Mouse (Mus musculus): ENCODE measurements around the gene Acvr2b. TPM values are rescaled to one million over a fixed set of nuclear protein-coding genes. Genes with fewer than 3 reads are reported as not detected.

Gene Acvr2b
- polyA plus RNA-seq, 1 experiment from 2014 or later, result 48.6 TPM

DNA sequence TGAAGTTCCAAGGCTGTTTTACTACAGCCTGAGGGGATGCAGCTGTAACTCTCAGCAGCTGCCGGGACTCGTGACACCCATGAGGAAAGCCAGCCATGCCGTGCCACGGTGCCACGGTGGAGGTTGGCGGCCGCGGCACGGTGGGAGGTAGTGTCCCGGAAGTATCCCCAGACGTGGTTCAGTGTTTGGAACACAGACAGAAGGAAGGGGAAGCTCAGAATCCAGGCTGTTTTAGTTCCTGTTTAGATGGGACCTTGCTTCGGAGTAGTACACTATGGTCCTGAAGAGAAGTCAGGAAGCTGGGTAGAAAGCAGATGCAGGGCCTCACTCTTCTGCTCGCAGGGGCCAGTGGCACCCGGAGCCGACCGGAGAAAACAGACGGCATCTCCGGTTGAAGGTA is 16.1 kb downstream of the Acvr2b start:
- peaks cover 53% of the 10 kb centered on the region for H3K4me1 ChIP-seq (replicated peaks)
- no peak overlapping the region; the same call in 1 of the 2 replicates for H3K27ac ChIP-seq
- H3K27me3 ChIP-seq, result no peaks in the 10 kb centered on the region
- no peaks in the 10 kb centered on the region for H3K9me3 ChIP-seq
- H3K4me3 ChIP-seq, result no peak overlapping the region
- no peak for ATAC-seq (ENCODE audit: low FRiP score)
- H3K9ac ChIP-seq, result no peak overlapping the region
- H3K4me2 ChIP-seq, result no peak overlapping the region
- WGBS, result 85% methylated on average over 18 of the region's 18 CpGs
- 0 out of 2 replicates have a peak, but pooled peaks cover 4% of the 10 kb centered on the region for H3K36me3 ChIP-seq

DNA sequence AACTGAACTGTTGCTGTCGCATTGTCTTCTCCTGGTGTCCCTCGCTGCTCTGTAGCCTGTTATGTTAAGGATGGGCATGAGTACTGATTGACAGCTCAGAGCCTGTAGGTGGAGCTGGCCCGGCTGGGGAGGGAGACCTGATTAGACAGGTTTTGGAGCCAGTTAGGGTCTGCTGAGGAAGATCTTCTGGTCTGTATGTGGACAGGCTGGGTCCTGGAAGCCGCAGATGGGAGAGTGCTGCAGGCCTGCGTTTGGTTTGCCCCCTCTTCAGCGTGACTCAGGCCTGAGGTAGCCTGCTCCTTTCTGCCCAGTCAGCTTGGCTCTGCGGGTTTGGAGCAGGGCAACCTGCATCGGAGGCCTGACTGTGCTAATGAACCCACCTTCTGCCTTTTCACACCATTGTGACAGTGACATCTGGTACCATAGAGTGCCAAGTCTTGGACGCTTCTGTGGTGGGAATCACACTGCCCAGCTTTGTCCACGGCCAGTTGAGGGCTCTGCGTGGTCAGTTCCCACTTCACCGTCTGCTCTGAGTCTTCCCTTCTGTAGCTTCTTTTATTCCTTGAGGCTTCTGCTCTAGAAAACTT is 18.0 kb downstream of the Acvr2b start:
- H3K27me3 ChIP-seq, result no peaks in the 10 kb centered on the region
- ATAC-seq (ENCODE audit: low FRiP score), result 0 out of 2 replicates have a peak, but pooled peaks have one; percentile 36
- no peak overlapping the region for H3K9ac ChIP-seq
- WGBS, result 81% methylated on average over 12 of the region's 12 CpGs
- H3K4me3 ChIP-seq, result no peak overlapping the region
- H3K4me2 ChIP-seq, result no peak overlapping the region
- H3K4me1 ChIP-seq (replicated peaks), result peaks cover 65% of the 10 kb centered on the region
- H3K9me3 ChIP-seq, result no peaks in the 10 kb centered on the region
- H3K27ac ChIP-seq, result no peak overlapping the region
- no peaks in the 10 kb centered on the region for H3K36me3 ChIP-seq

DNA sequence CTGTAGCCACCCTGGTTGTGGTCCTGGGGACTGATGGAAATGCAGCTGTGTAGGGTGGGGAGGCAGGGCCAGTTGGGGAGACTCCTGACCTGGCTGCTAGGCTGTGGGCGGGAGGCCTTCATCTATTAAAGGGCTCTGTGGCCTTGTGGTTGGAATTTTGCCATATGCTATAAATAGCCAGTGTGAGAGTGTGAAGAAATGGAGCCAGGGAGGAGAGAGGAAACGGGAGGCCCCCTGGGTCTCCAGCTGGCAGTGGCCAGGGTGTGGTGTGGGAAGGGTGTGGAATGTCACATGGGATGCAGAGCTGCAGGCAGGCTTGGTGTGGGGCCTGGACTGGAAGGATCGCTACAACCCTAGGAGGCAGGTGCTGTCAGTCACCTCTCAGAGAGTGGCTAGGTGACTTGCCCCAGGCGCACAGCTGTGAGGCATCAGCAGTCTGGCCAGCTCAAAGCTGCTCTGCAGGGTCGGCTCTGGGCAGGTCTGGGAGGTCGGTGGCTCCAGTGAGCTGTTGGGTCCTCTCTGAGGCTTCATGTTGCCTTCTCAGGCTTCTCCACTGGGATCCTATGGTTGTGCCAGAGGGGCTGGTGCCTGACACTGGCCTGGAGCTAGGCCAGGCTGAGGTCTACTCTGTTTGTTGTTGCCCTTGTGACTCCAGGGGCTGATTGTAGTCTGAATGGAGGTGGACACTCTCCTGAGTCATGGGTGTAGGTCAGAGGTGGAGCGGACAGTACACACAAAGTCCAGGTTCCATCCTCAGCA is 23.5 kb downstream of the Acvr2b start:
- peak overlapping the region; percentile 66 for H3K27ac ChIP-seq
- no peaks in the 10 kb centered on the region for H3K27me3 ChIP-seq
- peaks cover 52% of the 10 kb centered on the region for H3K4me1 ChIP-seq (replicated peaks)
- peak; percentile 55 for ATAC-seq (ENCODE audit: low FRiP score)
- peak overlapping the region; percentile 36 for H3K9ac ChIP-seq
- H3K9me3 ChIP-seq, result no peaks in the 10 kb centered on the region
- H3K36me3 ChIP-seq, result peaks cover 27% of the 10 kb centered on the region
- H3K4me2 ChIP-seq, result 0 out of 2 replicates have a peak overlapping the region, but pooled peaks have one; percentile 0
- WGBS, result 64% methylated on average over 7 of the region's 7 CpGs
- no peak overlapping the region for H3K4me3 ChIP-seq

DNA sequence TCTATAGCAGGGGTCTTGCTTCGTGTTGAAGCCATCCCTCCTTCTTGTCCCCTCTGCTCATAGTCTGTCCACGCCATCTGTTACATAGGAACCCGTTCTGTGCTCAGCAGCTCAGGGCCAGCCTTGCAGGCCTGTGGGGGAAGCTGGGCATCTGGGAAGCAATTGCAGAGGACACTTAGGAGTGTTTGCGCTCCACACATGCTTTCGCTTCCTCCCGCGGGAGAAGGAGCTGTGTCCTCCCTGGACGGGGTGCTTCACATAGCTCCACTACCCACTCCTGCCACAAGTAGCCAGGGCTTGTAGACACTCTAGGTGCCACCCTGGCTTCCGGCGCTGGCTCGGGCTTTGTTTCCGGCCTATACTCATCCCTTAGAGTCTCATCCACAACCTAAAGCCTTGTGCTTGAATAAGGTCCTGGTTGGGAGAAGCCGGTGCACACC is 24.1 kb downstream of the Acvr2b start:
- ATAC-seq (ENCODE audit: low FRiP score), result no peak
- H3K9me3 ChIP-seq, result no peaks in the 10 kb centered on the region
- peaks cover 47% of the 10 kb centered on the region for H3K4me1 ChIP-seq (replicated peaks)
- H3K4me3 ChIP-seq, result no peak overlapping the region
- H3K27ac ChIP-seq, result 0 out of 2 replicates have a peak overlapping the region, but pooled peaks have one; percentile 66
- WGBS, result 88% methylated on average over 13 of the region's 13 CpGs
- H3K36me3 ChIP-seq, result peaks cover 30% of the 10 kb centered on the region
- H3K27me3 ChIP-seq, result no peaks in the 10 kb centered on the region
- no peak overlapping the region for H3K9ac ChIP-seq
- H3K4me2 ChIP-seq, result no peak overlapping the region

DNA sequence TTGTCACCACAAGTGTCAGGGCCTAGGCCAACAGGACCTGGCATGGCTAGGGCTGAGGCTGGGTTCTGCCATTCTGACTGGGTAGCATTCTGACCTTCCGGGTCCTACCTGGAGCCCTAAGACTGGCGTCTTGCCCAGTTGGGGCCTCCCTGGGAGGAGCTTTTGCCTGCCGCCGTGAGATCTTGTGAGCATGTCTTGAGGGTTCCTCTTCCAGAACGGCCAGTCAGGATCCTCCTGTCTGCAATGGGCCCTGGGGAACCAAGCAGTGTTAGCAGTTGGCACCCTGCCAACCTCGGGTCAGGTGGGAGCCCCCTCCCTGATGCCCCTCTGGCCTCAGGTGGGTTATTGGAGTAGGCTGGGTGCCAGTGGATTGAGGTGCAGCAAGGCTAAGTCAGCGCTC is 24.6 kb downstream of the Acvr2b start:
- no peak for ATAC-seq (ENCODE audit: low FRiP score)
- WGBS, result 84% methylated on average over 7 of the region's 7 CpGs
- Histone ChIP-seq H3K27me3 (no peaks in the 10 kb centered on the region), H3K4me3 (no peak overlapping the region), H3K9ac (no peak overlapping the region), H3K4me1 (replicated peaks) (peaks cover 44% of the 10 kb centered on the region), H3K4me2 (no peak overlapping the region), H3K27ac (peak overlapping the region; percentile 37; the same call in 1 of the 2 replicates), H3K9me3 (no peaks in the 10 kb centered on the region), H3K36me3 (peaks cover 33% of the 10 kb centered on the region)

DNA sequence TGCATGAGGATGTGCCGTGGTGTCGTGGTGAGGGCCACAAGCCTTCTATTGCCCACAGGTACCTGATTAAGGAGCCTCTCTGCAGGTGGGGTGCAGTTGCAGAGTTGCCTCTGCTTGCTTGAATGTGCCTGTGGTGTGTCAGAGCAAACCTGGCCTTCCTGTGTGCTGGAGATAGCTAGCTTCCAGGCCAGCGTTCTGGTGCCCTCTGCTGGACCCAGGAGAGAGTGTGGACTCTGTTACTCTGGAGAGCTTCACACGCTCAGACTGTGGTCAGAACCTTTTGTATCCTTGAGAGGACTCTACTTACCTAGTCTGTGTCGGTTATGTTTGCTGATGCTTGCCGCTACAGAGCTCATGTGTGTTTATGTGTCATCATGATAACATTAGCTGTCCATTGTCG is 28.4 kb downstream of the Acvr2b start:
- 54% methylated on average over 7 of the region's 7 CpGs for WGBS
- no peaks in the 10 kb centered on the region for H3K9me3 ChIP-seq
- no peak overlapping the region for H3K4me3 ChIP-seq
- peaks cover 21% of the 10 kb centered on the region for H3K4me1 ChIP-seq (replicated peaks)
- peaks cover 67% of the 10 kb centered on the region for H3K36me3 ChIP-seq
- no peaks in the 10 kb centered on the region for H3K27me3 ChIP-seq
- no peak overlapping the region for H3K9ac ChIP-seq
- H3K4me2 ChIP-seq, result no peak overlapping the region
- ATAC-seq (ENCODE audit: low FRiP score), result peak; percentile 55
- no peak overlapping the region for H3K27ac ChIP-seq

DNA sequence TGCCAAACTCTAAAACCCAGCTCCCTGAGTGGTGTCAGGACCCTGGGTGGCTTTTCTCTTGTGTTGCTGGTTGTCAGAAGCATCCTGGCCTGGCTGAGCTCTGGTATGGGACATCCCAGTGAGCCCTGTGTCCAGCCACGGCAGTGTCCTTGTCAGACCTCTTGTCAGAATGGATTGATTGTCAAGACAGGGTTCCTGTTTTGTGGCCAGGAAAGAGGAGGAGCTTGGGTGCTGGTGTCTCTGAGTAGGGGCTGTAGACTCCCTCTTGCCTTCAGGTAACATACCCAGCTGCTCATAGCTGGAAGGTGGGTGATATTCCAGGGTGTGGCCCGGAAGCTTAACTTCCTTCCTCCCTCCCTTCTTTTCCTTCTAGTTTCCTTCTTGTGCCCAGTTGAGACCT is 33.9 kb downstream of the Acvr2b start:
- Histone ChIP-seq H3K4me1 (replicated peaks) (no peaks in the 10 kb centered on the region), H3K4me3 (no peak overlapping the region), H3K4me2 (no peak overlapping the region), H3K27me3 (no peaks in the 10 kb centered on the region), H3K36me3 (peaks cover 80% of the 10 kb centered on the region), H3K27ac (no peak overlapping the region), H3K9me3 (no peaks in the 10 kb centered on the region), H3K9ac (no peak overlapping the region)
- 89% methylated on average over 2 of the region's 2 CpGs for WGBS
- no peak for ATAC-seq (ENCODE audit: low FRiP score)

DNA sequence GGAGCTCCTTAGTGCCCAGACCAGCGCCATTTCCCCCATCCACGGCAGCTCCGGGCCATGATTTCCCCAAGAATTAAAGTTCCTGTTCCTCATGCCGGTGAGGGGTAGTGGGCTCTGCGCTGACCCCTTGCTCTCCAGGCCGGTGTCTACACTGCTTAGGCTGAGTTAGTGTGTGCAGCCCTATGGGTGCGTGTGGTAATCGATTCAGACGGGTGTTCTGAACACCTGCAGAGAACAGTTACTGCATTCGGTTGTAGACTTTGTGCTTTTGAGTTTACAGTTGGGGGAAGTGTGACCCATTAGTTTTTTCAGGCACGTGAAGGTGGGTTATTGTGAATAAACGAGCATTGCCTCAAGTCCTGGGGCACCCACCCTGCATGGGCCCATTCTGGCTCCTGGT is 36.1 kb downstream of the Acvr2b start:
- H3K4me2 ChIP-seq, result no peak overlapping the region
- H3K9me3 ChIP-seq, result no peaks in the 10 kb centered on the region
- WGBS, result 96% methylated on average over 12 of the region's 12 CpGs
- H3K36me3 ChIP-seq, result peaks cover 60% of the 10 kb centered on the region
- no peaks in the 10 kb centered on the region for H3K4me1 ChIP-seq (replicated peaks)
- no peak overlapping the region for H3K4me3 ChIP-seq
- H3K27ac ChIP-seq, result no peak overlapping the region
- H3K27me3 ChIP-seq, result no peaks in the 10 kb centered on the region
- H3K9ac ChIP-seq, result no peak overlapping the region
- ATAC-seq (ENCODE audit: low FRiP score), result no peak

DNA sequence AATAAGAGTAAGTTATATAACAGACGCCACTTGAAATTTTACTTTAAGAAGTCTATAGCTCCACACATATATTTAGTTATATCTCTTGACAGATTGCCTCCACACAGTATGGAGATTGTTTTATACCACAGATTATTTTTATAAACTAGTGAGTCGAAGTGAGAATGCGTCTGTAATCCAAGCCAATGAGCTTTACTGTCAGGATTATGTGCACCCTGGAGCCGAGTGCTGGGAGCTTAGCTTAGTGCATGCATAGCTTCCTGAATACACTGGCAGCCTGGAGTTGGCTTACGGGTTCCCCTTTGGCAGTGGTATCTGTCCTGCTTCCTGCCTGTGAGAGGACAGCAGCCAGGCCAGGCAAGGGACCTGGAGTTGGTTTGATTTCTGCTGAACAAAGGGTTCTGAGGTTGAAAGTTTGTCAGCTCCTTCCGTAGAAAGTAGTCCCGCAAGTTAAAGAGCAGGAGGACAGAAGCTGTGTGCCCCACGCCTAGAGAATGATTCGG is 36.6 kb downstream of the Acvr2b start:
- ATAC-seq (ENCODE audit: low FRiP score), result no peak
- H3K27me3 ChIP-seq, result no peaks in the 10 kb centered on the region
- no peak overlapping the region for H3K4me3 ChIP-seq
- H3K4me2 ChIP-seq, result no peak overlapping the region
- H3K27ac ChIP-seq, result no peak overlapping the region
- H3K36me3 ChIP-seq, result peaks cover 57% of the 10 kb centered on the region
- no peaks in the 10 kb centered on the region for H3K4me1 ChIP-seq (replicated peaks)
- 96% methylated on average over 9 of the region's 9 CpGs for WGBS
- no peaks in the 10 kb centered on the region for H3K9me3 ChIP-seq
- H3K9ac ChIP-seq, result no peak overlapping the region

DNA sequence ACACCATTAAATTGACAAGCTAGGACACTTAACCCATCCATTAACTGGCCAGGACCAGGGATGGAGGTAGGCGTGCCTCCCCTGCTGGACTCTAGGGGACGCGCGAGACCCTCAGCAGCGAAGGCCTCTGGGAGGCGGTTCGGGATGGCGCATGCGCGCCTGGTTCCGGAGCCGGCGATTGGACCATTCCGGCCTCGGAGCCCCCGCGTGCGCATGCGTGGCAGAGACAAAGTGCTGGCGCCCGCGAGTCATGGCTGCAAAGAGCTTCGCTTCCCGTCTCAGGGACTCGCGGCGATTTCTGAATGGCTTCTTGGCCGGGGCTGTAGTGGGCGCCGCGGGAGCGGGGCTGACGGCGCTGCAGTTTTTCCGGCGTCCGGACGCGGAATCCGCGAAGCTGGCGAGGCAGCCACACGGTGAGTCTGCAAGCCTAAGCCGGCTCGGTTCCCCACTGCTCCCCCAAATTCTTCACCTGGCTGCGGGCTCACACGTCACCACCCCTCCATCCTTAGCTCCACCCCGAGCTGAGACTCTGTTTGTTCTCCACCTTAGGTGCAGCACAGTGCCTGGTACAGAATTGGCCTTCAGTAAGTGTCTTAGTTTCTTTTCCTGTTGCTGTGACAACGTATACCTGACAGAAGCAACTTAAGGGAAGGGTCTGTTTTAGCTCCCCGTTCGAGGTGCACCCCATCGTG is 43.0 kb downstream of the Acvr2b start, which contains the start of gene Exog:
TSS of gene Exog (plus strand) at position 206 of the 692 bp plus-strand sequence.
- H3K9ac ChIP-seq, result peak within 1 kb of the TSS; percentile 95
- H3K36me3 ChIP-seq, result peaks cover 33% of the 10 kb centered on the region
- H3K9me3 ChIP-seq, result no peaks in the 10 kb centered on the region
- peak within 1 kb of the TSS; percentile 88 for H3K4me3 ChIP-seq
- WGBS, result under 1% methylated on average over 52 of the region's 52 CpGs
- H3K4me2 ChIP-seq, result peak within 1 kb of the TSS; percentile 94
- H3K27me3 ChIP-seq, result no peaks in the 10 kb centered on the region
- peak; percentile 92 for ATAC-seq (ENCODE audit: low FRiP score)
- H3K4me1 ChIP-seq (replicated peaks), result peaks cover 23% of the 10 kb centered on the region
- H3K27ac ChIP-seq, result peak within 1 kb of the TSS; percentile 90

DNA sequence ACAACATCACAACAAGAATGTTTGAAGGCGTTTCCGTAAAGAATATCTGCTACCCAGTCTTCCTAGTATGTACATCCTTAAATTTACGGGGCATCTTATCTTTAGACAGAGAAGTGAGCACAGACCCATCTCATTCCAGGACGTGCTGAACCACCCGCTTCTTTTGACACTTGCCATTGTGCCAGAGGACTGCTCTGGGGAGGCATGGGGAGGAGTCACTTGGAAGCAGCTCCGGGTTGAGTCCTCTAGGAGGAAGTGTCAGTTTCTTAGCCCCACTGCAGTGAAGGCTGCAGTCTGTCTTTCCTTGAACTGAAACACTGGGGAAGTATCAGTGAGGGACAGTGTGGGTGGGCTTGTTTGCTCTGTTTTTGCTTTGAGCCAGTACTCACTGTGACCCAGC is 43.8 kb downstream of the Acvr2b start:
- Histone ChIP-seq H3K9me3 (no peaks in the 10 kb centered on the region), H3K4me1 (replicated peaks) (peaks cover 23% of the 10 kb centered on the region), H3K36me3 (peaks cover 39% of the 10 kb centered on the region), H3K9ac (peak overlapping the region; percentile 95), H3K4me2 (peak overlapping the region; percentile 94), H3K27ac (peak overlapping the region; percentile 90; the same call in 1 of the 2 replicates), H3K27me3 (no peaks in the 10 kb centered on the region), H3K4me3 (peak overlapping the region; percentile 88)
- 39% methylated on average over 6 of the region's 6 CpGs for WGBS
- ATAC-seq (ENCODE audit: low FRiP score), result no peak

DNA sequence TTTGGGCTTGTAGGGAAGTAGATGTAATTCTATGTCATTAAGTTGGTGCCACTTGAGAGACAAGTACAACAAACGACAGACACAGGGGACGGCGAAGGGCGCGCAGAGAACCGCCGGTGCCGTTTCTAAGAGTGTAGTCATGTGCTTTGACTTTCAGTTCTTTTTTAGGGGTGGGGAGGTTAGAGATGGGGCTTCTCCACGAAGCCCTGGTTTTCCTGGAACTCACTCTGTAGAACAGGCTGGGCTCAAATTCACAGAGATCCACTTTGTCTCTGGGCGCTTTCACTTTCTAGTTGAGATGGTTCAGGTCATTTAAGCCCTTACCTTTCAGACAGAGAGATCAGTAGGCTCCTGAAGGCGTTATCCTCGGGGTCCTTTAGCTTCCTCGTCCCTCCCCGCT is 54.0 kb downstream of the Acvr2b start:
- no peak overlapping the region for H3K4me3 ChIP-seq
- H3K27me3 ChIP-seq, result no peaks in the 10 kb centered on the region
- WGBS, result 96% methylated on average over 14 of the region's 14 CpGs
- no peaks in the 10 kb centered on the region for H3K4me1 ChIP-seq (replicated peaks)
- H3K27ac ChIP-seq, result no peak overlapping the region
- H3K4me2 ChIP-seq, result no peak overlapping the region
- ATAC-seq (ENCODE audit: low FRiP score), result no peak
- H3K9ac ChIP-seq, result no peak overlapping the region
- H3K36me3 ChIP-seq, result peaks cover 53% of the 10 kb centered on the region
- no peaks in the 10 kb centered on the region for H3K9me3 ChIP-seq

Data from hindbrain, embryonic 13.5 days (tissue).